9 mouse cellular contexts compared by ENCODE assay signal in the genomic region with DNA sequence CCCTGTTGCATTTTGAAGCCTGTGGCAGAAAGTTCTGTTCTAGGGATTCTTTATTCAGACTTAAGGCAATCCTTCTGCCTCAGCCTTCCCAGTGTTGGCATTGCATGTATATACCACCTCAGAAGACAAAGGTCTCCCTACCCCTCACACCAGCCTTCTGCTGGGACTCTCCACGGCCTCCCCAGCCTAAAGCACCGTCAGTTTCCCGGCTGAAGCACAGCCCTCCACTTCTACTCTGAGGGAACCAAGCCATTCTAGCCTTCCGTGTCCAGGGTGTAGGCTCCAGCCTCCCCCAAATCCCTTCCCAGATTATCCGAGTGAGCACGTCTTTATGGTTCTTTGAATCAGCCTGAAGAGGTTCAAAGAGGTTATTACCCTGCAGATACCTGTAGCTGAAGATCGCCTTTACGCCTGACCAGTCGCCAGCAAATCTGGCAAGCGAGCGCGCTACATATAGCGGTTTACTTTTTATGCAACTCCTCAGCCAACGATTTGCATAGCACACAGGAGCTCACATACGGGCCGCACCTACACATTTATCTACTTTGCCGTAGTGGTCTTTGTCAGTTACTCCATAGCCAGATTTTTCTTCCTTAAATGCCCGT. TPM values are rescaled to one million over a fixed set of nuclear protein-coding genes. Genes with fewer than 3 reads are reported as not detected.
DNase-seq lines count a peak whose midpoint lies in the region; ATAC-seq and TF ChIP-seq lines count a peak whose summit lies in the region.
"Had no signal": no experiment of that assay in that cellular context is flagged by ENCODE, and none has a peak within 500 bp of the region (broad histone marks: within the 10 kb centered on the region; RNA-seq: fewer than 3 reads in every experiment).

No protein-coding gene starts in this region.

- H3K9me3 ChIP-seq in heart, embryonic 10.5 days = no peaks in the 10 kb centered on the region
- no peaks in the 10 kb centered on the region for H3K9me3 ChIP-seq in MEL (replicated peaks; ENCODE audit: insufficient read depth, low read length)
- H3K9me3 ChIP-seq in embryonic facial prominence, embryonic 13.5 days = no peaks in the 10 kb centered on the region
- H3K9me3 ChIP-seq in limb, embryonic 12.5 days = no peaks in the 10 kb centered on the region

- peak overlapping the region; percentile 56; the same call in 1 of the 2 replicates for H3K27ac ChIP-seq in heart, embryonic 10.5 days
- H3K27ac ChIP-seq in MEL (ENCODE audit: control insufficient read depth, low read depth, low read length) = no peak overlapping the region
- H3K27ac ChIP-seq in embryonic facial prominence, embryonic 13.5 days = no peak overlapping the region
- no peak overlapping the region for H3K27ac ChIP-seq in limb, embryonic 12.5 days
- no peak overlapping the region for H3K27ac ChIP-seq in thymus, adult 2 months (ENCODE audit: control insufficient read depth, insufficient read depth, low read length)

- peak overlapping the region; percentile 58 for H3K4me2 ChIP-seq in embryonic facial prominence, embryonic 13.5 days
- peak overlapping the region; percentile 55 for H3K4me2 ChIP-seq in limb, embryonic 12.5 days

- 2% methylated on average over 18 of the region's 18 CpGs for WGBS in heart, embryonic 10.5 days
- 3% methylated on average over 18 of the region's 18 CpGs for WGBS in embryonic facial prominence, embryonic 13.5 days
- 3% methylated on average over 18 of the region's 18 CpGs for WGBS in limb, embryonic 12.5 days
- WGBS in thymus, adult 2 months = 48% methylated on average over 18 of the region's 18 CpGs

- no peak for TF ChIP-seq EP300 in MEL (IDR thresholded peaks at IDR 0.05; ENCODE audit: low read depth in 1 of 2, low read length in 2 of 2)

- no peaks in the 10 kb centered on the region for H3K79me2 ChIP-seq in MEL (ENCODE audit: control insufficient read depth, insufficient read depth, low read length, poor library complexity)

- H3K9ac ChIP-seq in MEL (ENCODE audit: control insufficient read depth, low read depth, low read length, poor library complexity, severe bottlenecking) = peak overlapping the region; percentile 3; the same call in 1 of the 2 replicates
- peak overlapping the region; percentile 55 for H3K9ac ChIP-seq in embryonic facial prominence, embryonic 13.5 days
- 0 out of 2 replicates have a peak overlapping the region, but pooled peaks have one; percentile 23 for H3K9ac ChIP-seq in limb, embryonic 12.5 days (replicated peaks)

- no peak for TF ChIP-seq RAD21 in MEL (IDR thresholded peaks at IDR 0.05; ENCODE audit: low read depth, low read length)

- DNase-seq in heart, embryonic 10.5 days (ENCODE audit: low spot score) = peak; percentile 69
- DNase-seq in heart, postnatal 25 days (ENCODE audit: low spot score) = no peak
- DNase-seq in MEL (ENCODE audit: low read depth, low spot score) = peak; percentile 51
- peak; percentile 25 for DNase-seq in retina, postnatal 1 day
- DNase-seq in thymus, adult 2 months = no peak
- DNase-seq in ovary, postnatal 14 days (ENCODE audit: low spot score) = no peak

- no peak for ATAC-seq in embryonic facial prominence, embryonic 13.5 days (ENCODE audit: insufficient number of reproducible peaks, insufficient read depth, low FRiP score, low TSS enrichment, low read depth)
- ATAC-seq in limb, embryonic 12.5 days (ENCODE audit: insufficient number of reproducible peaks, insufficient read depth, low FRiP score, low TSS enrichment, low read depth) = no peak; the same call in 1 of the 2 replicates

- no peak for TF ChIP-seq POLR2A in MEL (IDR thresholded peaks at IDR 0.05; ENCODE audit: control insufficient read depth in 1 of 2, insufficient read depth in 1 of 2, low read depth in 1 of 2, low read length in 2 of 2, poor library complexity in 1 of 2)
- TF ChIP-seq POLR2A in thymus, adult 2 months (IDR thresholded peaks at IDR 0.05; ENCODE audit: control insufficient read depth, extremely low read depth, insufficient read depth, low read length, poor library complexity) = no peak

- intact Hi-C loops in heart, postnatal 25 days (cut with DNase I) = loop anchor here (10.0 kb wide), 1 partner anchor 377 kb away; no protein-coding TSS in a partner anchor

- peak overlapping the region; percentile 63 for H3K4me3 ChIP-seq in heart, embryonic 10.5 days
- H3K4me3 ChIP-seq in MEL (ENCODE audit: control insufficient read depth in 1 of 2, insufficient read depth in 1 of 2, low read depth in 2 of 2, low read length in 2 of 2) = peak overlapping the region; percentile 1 to 43
- peak overlapping the region; percentile 36 for H3K4me3 ChIP-seq in embryonic facial prominence, embryonic 13.5 days
- H3K4me3 ChIP-seq in limb, embryonic 12.5 days (replicated peaks) = peak overlapping the region; percentile 31
- H3K4me3 ChIP-seq in thymus, adult 2 months (ENCODE audit: control insufficient read depth, insufficient read depth, low read length) = no peak overlapping the region

- TF ChIP-seq CTCF in MEL (IDR thresholded peaks at IDR 0.05 in 2 of 3, conservative IDR thresholded peaks at IDR 0.05 in 1 of 3; ENCODE audit: control insufficient read depth in 1 of 3, insufficient read depth in 1 of 3, low read depth in 2 of 3, low read length in 3 of 3, poor library complexity in 1 of 3, severe bottlenecking in 1 of 3) = no peak
- no peak for TF ChIP-seq CTCF in thymus, adult 2 months (IDR thresholded peaks at IDR 0.05; ENCODE audit: borderline replicate concordance, control insufficient read depth, extremely low read depth, insufficient read depth, low read length, poor library complexity)

- H3K36me3 ChIP-seq in heart, embryonic 10.5 days = no peaks in the 10 kb centered on the region
- peaks cover 0 to 9% of the 10 kb centered on the region in 2 experiments; a peak in 2 of 4 replicates for H3K36me3 ChIP-seq in MEL (ENCODE audit: control insufficient read depth in 1 of 2, insufficient read depth in 2 of 2, low read length in 2 of 2)
- H3K36me3 ChIP-seq in embryonic facial prominence, embryonic 13.5 days = no peaks in the 10 kb centered on the region
- H3K36me3 ChIP-seq in limb, embryonic 12.5 days = no peaks in the 10 kb centered on the region
- no peaks in the 10 kb centered on the region for H3K36me3 ChIP-seq in thymus, adult 2 months (ENCODE audit: control insufficient read depth, insufficient read depth, low read length)

- peaks cover 4% of the 10 kb centered on the region; the same call in 1 of the 2 replicates for H3K4me1 ChIP-seq in heart, embryonic 10.5 days
- peaks cover 0 to 4% of the 10 kb centered on the region in 2 experiments; a peak in 2 of 4 replicates for H3K4me1 ChIP-seq in MEL (ENCODE audit: control insufficient read depth in 1 of 2, insufficient read depth in 2 of 2, low read length in 2 of 2)
- H3K4me1 ChIP-seq in embryonic facial prominence, embryonic 13.5 days = peaks cover 8% of the 10 kb centered on the region
- H3K4me1 ChIP-seq in limb, embryonic 12.5 days (replicated peaks) = no peaks in the 10 kb centered on the region
- peaks cover 9% of the 10 kb centered on the region; the same call in 1 of the 2 replicates for H3K4me1 ChIP-seq in thymus, adult 2 months (replicated peaks; ENCODE audit: control insufficient read depth, insufficient read depth, low read length)

- no peaks in the 10 kb centered on the region for H3K27me3 ChIP-seq in heart, embryonic 10.5 days (ENCODE audit: insufficient read depth, poor library complexity, severe bottlenecking)
- H3K27me3 ChIP-seq in MEL (ENCODE audit: control insufficient read depth in 1 of 2, insufficient read depth in 2 of 2, low read length in 2 of 2) = no peaks in the 10 kb centered on the region
- H3K27me3 ChIP-seq in embryonic facial prominence, embryonic 13.5 days = peaks cover 14% of the 10 kb centered on the region
- H3K27me3 ChIP-seq in limb, embryonic 12.5 days = peaks cover 8% of the 10 kb centered on the region; the same call in 1 of the 2 replicates
- H3K27me3 ChIP-seq in thymus, adult 2 months (ENCODE audit: control insufficient read depth, insufficient read depth, low read length) = no peaks in the 10 kb centered on the region; the same call in 1 of the 2 replicates

RNA-seq across cellular contexts. Expression of a gene that starts 10.1 kb away (rescaled TPM):
- not detected in 2 replicates for polyA plus RNA-seq in heart, embryonic 10.5 days (2016; fragmentation: Nextera tagmentation; extraction: Ambion mirVana)
- not detected for total RNA-seq in heart, postnatal 25 days (2021)
- total RNA-seq in MEL (2012; rRNA removed) = not detected in 2 replicates
- polyA plus RNA-seq in MEL (2012; ENCODE audit: insufficient read depth in 1 of 2, insufficient read length in 2 of 2, low read depth in 1 of 2, low replicate concordance in 2 of 2, missing spikeins in 1 of 2) = not detected
- polyA plus RNA-seq in embryonic facial prominence, embryonic 13.5 days (2015; fragmentation: Nextera tagmentation; extraction: Ambion mirVana) = 0.38 and 0.39 TPM in 2 replicates
- polyA plus RNA-seq in limb, embryonic 12.5 days (2016; fragmentation: Nextera tagmentation; extraction: Ambion mirVana) = 0.60 and 0.73 TPM in 2 replicates
- polyA plus RNA-seq in thymus, adult 2 months (2012; rRNA removed) = 0.36 and 0.38 TPM in 2 replicates

RNA-seq across cellular contexts. Expression of a gene that starts 24.7 kb away (rescaled TPM):
- not detected in 2 replicates for polyA plus RNA-seq in heart, embryonic 10.5 days (2016; fragmentation: Nextera tagmentation; extraction: Ambion mirVana)
- total RNA-seq in heart, postnatal 25 days (2021) = not detected
- not detected in 2 replicates for total RNA-seq in MEL (2012; rRNA removed)
- not detected for polyA plus RNA-seq in MEL (2012; ENCODE audit: insufficient read depth in 1 of 2, insufficient read length in 2 of 2, low read depth in 1 of 2, low replicate concordance in 2 of 2, missing spikeins in 1 of 2)
- not detected in 2 replicates for polyA plus RNA-seq in embryonic facial prominence, embryonic 13.5 days (2015; fragmentation: Nextera tagmentation; extraction: Ambion mirVana)
- polyA plus RNA-seq in limb, embryonic 12.5 days (2016; fragmentation: Nextera tagmentation; extraction: Ambion mirVana) = not detected in 2 replicates
- polyA plus RNA-seq in thymus, adult 2 months (2012; rRNA removed) = not detected in 2 replicates
- polyA plus RNA-seq: testis, adult 2 months had no signal

RNA-seq across cellular contexts. Expression of a gene that starts 29.5 kb away (rescaled TPM):
- not detected in 2 replicates for polyA plus RNA-seq in heart, embryonic 10.5 days (2016; fragmentation: Nextera tagmentation; extraction: Ambion mirVana)
- total RNA-seq in heart, postnatal 25 days (2021) = not detected
- not detected in 2 replicates for total RNA-seq in MEL (2012; rRNA removed)
- not detected for polyA plus RNA-seq in MEL (2012; ENCODE audit: insufficient read depth in 1 of 2, insufficient read length in 2 of 2, low read depth in 1 of 2, low replicate concordance in 2 of 2, missing spikeins in 1 of 2)
- polyA plus RNA-seq in embryonic facial prominence, embryonic 13.5 days (2015; fragmentation: Nextera tagmentation; extraction: Ambion mirVana) = not detected in 2 replicates
- polyA plus RNA-seq in limb, embryonic 12.5 days (2016; fragmentation: Nextera tagmentation; extraction: Ambion mirVana) = not detected in 2 replicates
- not detected in 2 replicates for polyA plus RNA-seq in thymus, adult 2 months (2012; rRNA removed)
- polyA plus RNA-seq: testis, adult 2 months had no signal

RNA-seq across cellular contexts. Expression of a gene that starts 40.6 kb away (rescaled TPM):
- polyA plus RNA-seq in heart, embryonic 10.5 days (2016; fragmentation: Nextera tagmentation; extraction: Ambion mirVana) = 8.9 and 12.5 TPM in 2 replicates
- total RNA-seq in heart, postnatal 25 days (2021) = 1 to 10 TPM; 5.0 to 5.4 TPM
- total RNA-seq in MEL (2012; rRNA removed) = 9.7 and 11.1 TPM in 2 replicates
- 1 to 10 TPM in 1 of 2 experiments, not detected in 1; 6.8 TPM for polyA plus RNA-seq in MEL (2012; ENCODE audit: insufficient read depth in 1 of 2, insufficient read length in 2 of 2, low read depth in 1 of 2, low replicate concordance in 2 of 2, missing spikeins in 1 of 2)
- polyA plus RNA-seq in embryonic facial prominence, embryonic 13.5 days (2015; fragmentation: Nextera tagmentation; extraction: Ambion mirVana) = 12.8 and 13.6 TPM in 2 replicates
- polyA plus RNA-seq in limb, embryonic 12.5 days (2016; fragmentation: Nextera tagmentation; extraction: Ambion mirVana) = 16.4 and 17.1 TPM in 2 replicates
- polyA plus RNA-seq in thymus, adult 2 months (2012; rRNA removed) = 1.5 and 1.6 TPM in 2 replicates

Comparison
In these comparisons a context has a peak if more than half of its experiments do, and no peak if none do; other contexts are left out.
1. DNase-seq: peak in heart, embryonic 10.5 days (single experiment), MEL (single experiment) and retina, postnatal 1 day (single experiment); none in heart, postnatal 25 days (single experiment), thymus, adult 2 months (single experiment) and ovary, postnatal 14 days (single experiment).
2. H3K9ac ChIP-seq: peak in every context shown above with its lines; median percentile 55 in embryonic facial prominence, embryonic 13.5 days; 23 in limb, embryonic 12.5 days; 3 in MEL.